Mouse (Mus musculus): ENCODE measurements around the gene Olfml3. TPM values are rescaled to one million over a fixed set of nuclear protein-coding genes. Genes with fewer than 3 reads are reported as not detected.

Olfml3 gene
- polyA plus RNA-seq, 1 experiment = 60.5 TPM

DNA sequence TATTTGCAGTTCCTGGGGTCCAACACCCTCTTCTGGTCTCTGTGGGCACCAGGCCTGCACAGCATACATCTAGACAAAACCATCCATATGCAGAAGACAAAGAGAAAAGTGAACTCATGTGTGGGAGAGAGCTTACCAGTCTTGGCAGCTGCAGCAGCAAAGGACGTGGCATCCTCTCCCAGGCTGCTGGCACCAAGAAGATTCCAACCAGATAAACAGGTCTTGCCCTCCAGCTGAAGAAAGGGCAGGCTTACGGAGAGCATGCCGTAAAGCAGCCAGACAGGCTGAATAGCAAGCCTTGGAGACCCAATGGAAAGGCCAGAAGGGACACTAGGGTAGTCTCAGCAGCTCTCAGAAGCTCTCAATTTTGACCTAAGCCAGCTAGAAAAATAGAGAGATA is 5.7 kb downstream of the Olfml3 start:
- Histone ChIP-seq H3K4me1 (ENCODE audit: control insufficient read depth, insufficient read depth, low read length) (peaks cover 7% of the 10 kb centered on the region; the same call in 1 of the 2 replicates), H3K4me3 (ENCODE audit: insufficient read depth, low read length) (no peak overlapping the region), H3K27ac (ENCODE audit: insufficient read depth, low read length) (no peak overlapping the region)
- no peak for TF ChIP-seq POLR2A (IDR thresholded peaks at IDR 0.05; ENCODE audit: low read depth, low read length)
- no peak for TF ChIP-seq CTCF (IDR thresholded peaks at IDR 0.05; ENCODE audit: borderline replicate concordance, insufficient read depth, low read length)

DNA sequence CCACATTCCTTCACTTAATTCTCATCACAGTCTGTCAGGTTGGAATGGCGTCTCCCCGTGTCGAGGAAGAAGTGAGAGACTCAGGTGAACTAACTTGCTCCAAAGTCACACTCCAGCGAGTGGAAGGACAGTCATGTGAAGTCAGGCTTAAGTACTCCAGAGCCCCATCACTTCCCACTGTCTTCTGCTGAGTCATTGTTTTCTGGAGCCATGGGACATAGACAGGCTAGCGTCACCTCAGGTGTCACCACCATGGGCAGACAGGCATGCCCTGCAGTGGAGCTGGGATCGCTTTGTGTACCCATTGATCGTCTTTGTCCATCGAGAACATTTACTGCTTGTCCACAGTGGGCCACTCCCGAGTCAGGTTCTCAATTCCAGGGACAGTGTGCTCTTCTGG is 8.0 kb downstream of the Olfml3 start:
- Histone ChIP-seq H3K27ac (ENCODE audit: insufficient read depth, low read length) (no peak overlapping the region), H3K4me1 (ENCODE audit: control insufficient read depth, insufficient read depth, low read length) (no peaks in the 10 kb centered on the region), H3K4me3 (ENCODE audit: insufficient read depth, low read length) (no peak overlapping the region)
- TF ChIP-seq CTCF (IDR thresholded peaks at IDR 0.05; ENCODE audit: borderline replicate concordance, insufficient read depth, low read length) (no peak), POLR2A (IDR thresholded peaks at IDR 0.05; ENCODE audit: low read depth, low read length) (no peak)

DNA sequence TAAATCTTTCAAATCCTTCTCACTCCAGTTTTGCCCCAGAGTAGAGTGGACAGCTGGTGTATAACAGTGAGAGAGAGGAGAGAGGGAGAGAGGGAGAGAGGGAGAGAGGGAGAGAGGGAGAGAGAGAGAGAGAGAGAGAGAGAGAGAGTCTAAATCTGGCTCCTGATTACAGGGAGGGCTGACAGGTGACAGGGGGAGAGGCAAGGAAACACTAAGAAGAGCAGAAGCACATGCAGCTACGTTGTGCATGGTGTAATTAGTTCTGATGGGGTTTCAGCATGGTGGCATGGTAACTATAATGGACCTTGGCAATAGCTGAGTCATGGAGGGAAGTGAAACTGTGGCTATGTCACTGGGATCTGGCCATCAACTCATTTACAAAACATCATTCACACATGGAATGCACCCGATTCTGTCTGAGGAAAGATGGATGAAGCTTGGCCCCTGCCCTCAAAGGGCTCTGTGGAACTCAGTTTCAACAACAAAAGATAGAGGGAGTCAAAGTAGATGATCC is 9.9 kb downstream of the Olfml3 start:
- no peak overlapping the region for H3K4me3 ChIP-seq (ENCODE audit: insufficient read depth, low read length)
- TF ChIP-seq CTCF (IDR thresholded peaks at IDR 0.05; ENCODE audit: borderline replicate concordance, insufficient read depth, low read length) (no peak), POLR2A (IDR thresholded peaks at IDR 0.05; ENCODE audit: low read depth, low read length) (no peak)
- no peaks in the 10 kb centered on the region for H3K4me1 ChIP-seq (ENCODE audit: control insufficient read depth, insufficient read depth, low read length)
- H3K27ac ChIP-seq (ENCODE audit: insufficient read depth, low read length) = no peak overlapping the region

DNA sequence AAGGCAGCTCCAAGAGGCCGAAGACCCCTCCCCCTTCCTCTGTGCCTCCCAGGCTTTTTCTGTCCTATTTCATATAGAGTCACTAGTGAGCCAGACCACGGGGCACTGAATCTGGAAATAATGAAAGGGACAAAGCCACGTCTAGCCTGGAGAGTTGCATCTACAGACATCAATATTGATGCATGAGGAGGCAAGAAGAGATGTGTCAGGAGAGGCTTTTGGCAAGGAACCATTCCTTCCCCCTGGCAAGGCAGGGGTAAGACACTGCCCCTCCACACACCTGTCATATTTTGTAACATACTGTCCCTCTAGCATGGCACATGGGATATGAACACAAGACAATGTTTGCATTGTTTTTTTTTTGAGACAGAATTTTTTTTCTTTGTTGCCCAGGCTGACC is 11.2 kb downstream of the Olfml3 start:
- TF ChIP-seq POLR2A (IDR thresholded peaks at IDR 0.05; ENCODE audit: low read depth, low read length) (no peak), CTCF (IDR thresholded peaks at IDR 0.05; ENCODE audit: borderline replicate concordance, insufficient read depth, low read length) (no peak)

DNA sequence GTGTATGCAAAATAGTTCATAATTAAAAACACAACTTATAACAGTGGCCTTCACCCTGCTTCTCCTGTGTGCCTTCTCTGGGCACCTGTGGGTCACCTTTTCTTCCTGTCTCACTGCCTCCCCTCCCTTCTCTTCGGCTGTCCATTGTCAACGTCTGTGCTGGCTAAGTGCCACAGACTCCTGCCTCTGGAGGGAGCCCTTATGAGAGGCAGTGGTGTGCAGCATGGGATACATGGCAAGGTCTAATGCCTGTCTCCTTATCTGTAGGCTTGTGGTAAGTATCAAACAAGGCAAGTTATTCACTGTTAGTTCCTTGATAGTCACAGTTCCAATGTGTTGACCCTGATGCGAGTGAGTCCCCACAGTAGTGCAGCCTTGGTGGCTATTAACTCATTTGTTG is 13.7 kb downstream of the Olfml3 start:
- H3K4me1 ChIP-seq (ENCODE audit: control insufficient read depth, insufficient read depth, low read length) = no peaks in the 10 kb centered on the region
- H3K4me3 ChIP-seq (ENCODE audit: insufficient read depth, low read length) = no peak overlapping the region
- H3K27ac ChIP-seq (ENCODE audit: insufficient read depth, low read length) = no peak overlapping the region
- no peak for TF ChIP-seq POLR2A (IDR thresholded peaks at IDR 0.05; ENCODE audit: low read depth, low read length)
- TF ChIP-seq CTCF (IDR thresholded peaks at IDR 0.05; ENCODE audit: borderline replicate concordance, insufficient read depth, low read length) = no peak

More for the DNA sequence above, 11.2 kb downstream of the Olfml3 start:
- Histone ChIP-seq H3K4me3 (ENCODE audit: insufficient read depth, low read length) (no peak overlapping the region), H3K4me1 (ENCODE audit: control insufficient read depth, insufficient read depth, low read length) (no peaks in the 10 kb centered on the region), H3K27ac (ENCODE audit: insufficient read depth, low read length) (no peak overlapping the region)

DNA sequence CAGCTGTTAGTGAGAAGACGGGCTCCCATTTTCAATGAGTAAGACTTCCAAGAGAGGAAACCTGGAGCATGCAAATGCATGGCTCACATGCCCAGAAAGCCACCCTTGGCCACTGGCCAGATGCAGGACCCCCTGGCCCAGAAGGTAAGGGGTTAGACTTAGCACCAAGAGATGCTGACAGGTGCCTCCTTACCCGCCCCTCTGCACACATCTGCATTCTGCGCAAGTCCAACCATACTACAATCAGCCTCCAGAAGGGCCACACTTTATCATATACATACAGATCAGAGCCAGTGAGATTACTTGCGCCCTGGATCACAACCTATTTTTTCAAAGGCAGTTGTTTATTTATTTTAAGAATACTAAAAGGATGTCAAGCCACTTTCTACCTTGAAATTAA is 19.1 kb downstream of the Olfml3 start:
- H3K4me1 ChIP-seq (ENCODE audit: control insufficient read depth, insufficient read depth, low read length) = peaks cover 5% of the 10 kb centered on the region; the same call in 1 of the 2 replicates
- no peak overlapping the region for H3K27ac ChIP-seq (ENCODE audit: insufficient read depth, low read length)
- H3K4me3 ChIP-seq (ENCODE audit: insufficient read depth, low read length) = no peak overlapping the region
- TF ChIP-seq POLR2A (IDR thresholded peaks at IDR 0.05; ENCODE audit: low read depth, low read length) = no peak
- TF ChIP-seq CTCF (IDR thresholded peaks at IDR 0.05; ENCODE audit: borderline replicate concordance, insufficient read depth, low read length) = no peak

DNA sequence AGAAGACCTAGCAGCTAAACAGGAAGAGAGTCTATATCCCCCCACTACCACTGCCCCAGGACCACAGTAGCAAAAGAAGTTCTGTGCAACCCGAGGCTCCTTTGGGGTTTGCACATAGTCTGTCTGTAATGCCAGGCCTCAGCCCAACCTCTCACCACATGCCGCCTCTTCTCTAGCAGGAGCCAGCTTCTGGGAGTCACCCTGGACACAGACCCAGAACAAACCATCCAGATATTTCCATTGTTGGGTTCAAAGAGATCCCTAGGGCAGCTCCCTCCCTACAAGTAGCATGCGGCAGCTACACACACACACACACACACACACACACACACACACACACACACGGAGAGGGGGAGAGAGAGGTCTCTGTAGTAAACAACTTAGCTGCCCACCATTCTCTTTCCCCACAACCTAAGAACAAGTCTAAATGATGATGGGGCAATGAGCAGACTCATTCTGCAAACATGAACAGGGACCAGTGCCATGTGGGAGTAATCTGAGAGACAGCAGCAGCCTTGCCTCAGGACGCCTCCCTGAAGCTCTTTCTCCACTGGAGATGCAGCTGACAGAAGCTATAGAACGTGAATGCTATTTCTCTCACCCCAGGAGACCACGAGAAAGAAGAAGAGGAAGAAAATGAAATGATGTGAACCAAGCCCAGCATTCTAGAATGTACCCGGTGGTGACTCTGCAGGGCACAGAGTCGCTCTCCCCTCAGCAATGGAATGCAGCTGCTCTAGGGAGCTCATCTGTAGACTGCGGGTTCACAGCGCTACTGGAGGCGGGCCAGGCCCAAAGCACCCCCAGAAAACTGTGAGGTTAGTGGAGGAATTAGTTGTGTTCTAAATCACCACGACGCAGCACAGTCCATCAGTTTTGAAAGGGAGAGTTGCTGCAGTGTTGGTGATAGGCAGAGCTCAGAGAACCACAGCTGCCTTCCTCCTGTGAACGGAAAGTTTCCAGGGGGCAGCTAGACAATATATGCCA is 20.7 kb downstream of the Olfml3 start:
- TF ChIP-seq CTCF (IDR thresholded peaks at IDR 0.05; ENCODE audit: borderline replicate concordance, insufficient read depth, low read length) = no peak
- no peak for TF ChIP-seq POLR2A (IDR thresholded peaks at IDR 0.05; ENCODE audit: low read depth, low read length)
- H3K4me1 ChIP-seq (ENCODE audit: control insufficient read depth, insufficient read depth, low read length) = peaks cover 5% of the 10 kb centered on the region; the same call in 1 of the 2 replicates
- peak overlapping the region; percentile 51 for H3K27ac ChIP-seq (ENCODE audit: insufficient read depth, low read length)
- H3K4me3 ChIP-seq (ENCODE audit: insufficient read depth, low read length) = no peak overlapping the region

DNA sequence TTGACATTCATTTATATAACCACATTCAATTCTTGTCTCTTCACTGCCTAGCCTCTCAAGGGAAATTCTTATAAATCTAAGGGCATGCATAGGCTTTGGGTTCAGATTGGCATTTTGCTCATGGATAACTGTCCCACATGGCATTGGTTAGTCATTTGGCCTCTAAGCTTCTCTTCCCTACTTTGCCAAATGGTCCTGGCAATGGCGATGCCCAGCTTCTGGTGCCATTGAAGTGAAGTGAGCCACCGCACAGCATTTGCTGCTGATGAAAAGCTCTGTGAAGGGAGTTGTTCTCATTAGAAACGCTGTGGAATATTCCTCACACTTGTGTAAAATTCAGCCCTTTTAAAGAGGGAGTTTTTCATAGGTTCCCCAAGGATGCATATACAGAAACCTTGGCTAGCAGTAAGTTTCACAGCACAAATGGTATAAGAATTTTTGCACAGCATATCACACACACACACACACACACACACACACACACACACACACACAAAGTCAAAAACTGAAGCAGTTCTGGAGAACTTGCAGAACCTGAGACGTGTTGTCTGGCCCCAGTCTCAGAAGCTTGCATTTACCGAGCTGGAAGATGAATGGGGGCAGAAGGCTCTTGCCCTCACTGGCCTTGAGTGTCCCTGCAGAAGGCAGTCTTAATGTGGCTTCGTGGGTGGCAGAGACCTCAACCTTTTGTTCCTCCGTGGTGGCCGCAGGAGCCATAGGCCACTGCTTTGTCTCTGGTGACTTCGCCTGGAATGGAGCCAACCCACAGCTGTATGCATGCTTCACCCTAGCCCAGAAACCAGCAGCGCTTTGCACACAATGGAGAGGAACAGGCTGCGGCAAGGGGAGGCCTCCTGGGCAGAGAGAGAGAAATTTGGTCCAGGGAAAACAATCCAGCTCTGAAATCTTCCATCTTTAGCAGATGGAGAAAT is 21.8 kb downstream of the Olfml3 start:
- no peak overlapping the region for H3K4me3 ChIP-seq (ENCODE audit: insufficient read depth, low read length)
- peak overlapping the region; percentile 4; the same call in 1 of the 2 replicates for H3K27ac ChIP-seq (ENCODE audit: insufficient read depth, low read length)
- H3K4me1 ChIP-seq (ENCODE audit: control insufficient read depth, insufficient read depth, low read length) = peaks cover 5% of the 10 kb centered on the region; the same call in 1 of the 2 replicates
- TF ChIP-seq CTCF (IDR thresholded peaks at IDR 0.05; ENCODE audit: borderline replicate concordance, insufficient read depth, low read length) = no peak
- no peak for TF ChIP-seq POLR2A (IDR thresholded peaks at IDR 0.05; ENCODE audit: low read depth, low read length)

DNA sequence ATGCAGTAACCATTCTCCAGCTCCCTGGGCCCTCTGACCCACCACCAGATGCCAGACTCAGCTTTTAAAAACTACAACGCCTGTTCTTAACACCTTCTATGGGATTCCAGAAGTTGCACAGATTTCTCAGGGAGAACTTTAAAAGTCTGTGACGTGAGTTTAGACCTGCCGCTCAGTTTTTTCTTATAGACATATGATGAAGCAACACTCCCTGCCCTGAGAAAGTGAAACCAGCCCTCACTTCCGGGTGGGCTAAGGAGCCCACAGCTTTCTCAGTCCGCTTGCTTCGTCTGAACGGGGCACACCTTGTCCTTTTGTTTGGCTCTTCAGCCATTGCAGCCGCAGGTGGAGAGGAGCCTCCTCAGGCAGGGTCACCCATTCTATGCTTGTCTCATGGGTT is 22.9 kb downstream of the Olfml3 start:
- H3K4me3 ChIP-seq (ENCODE audit: insufficient read depth, low read length) = no peak overlapping the region
- H3K4me1 ChIP-seq (ENCODE audit: control insufficient read depth, insufficient read depth, low read length) = peaks cover 5% of the 10 kb centered on the region; the same call in 1 of the 2 replicates
- H3K27ac ChIP-seq (ENCODE audit: insufficient read depth, low read length) = no peak overlapping the region
- TF ChIP-seq POLR2A (IDR thresholded peaks at IDR 0.05; ENCODE audit: low read depth, low read length) = no peak
- no peak for TF ChIP-seq CTCF (IDR thresholded peaks at IDR 0.05; ENCODE audit: borderline replicate concordance, insufficient read depth, low read length)

All from embryonic fibroblast, embryonic 13.5 days (primary cell).